Mouse (Mus musculus) activated CD4-positive, CD25-positive, alpha-beta regulatory T cell, adult 9 weeks (primary cell): Measurements from ENCODE around the gene Col27a1. TPM values are rescaled to one million over a fixed set of nuclear protein-coding genes. Genes with fewer than 3 reads are reported as not detected.

ENCODE experiments used
- polyA plus RNA-seq: library from polyadenylated mRNA; unstranded; fragments of 100-300 nt; shearing (Covaris generic); gene quantifications from one replicate; pipeline ENCODE4 v1.2.1, GENCODE M21; 2017

The Col27a1 gene
- polyA plus RNA-seq = 0.61 TPM

GRCm38 (mm10) chr4:63213907-63214621, at the start of gene Col27a1:
TSS of gene Col27a1 (plus strand) at chr4:63214004.

GRCm38 (mm10) chr4:63171969-63172685, 41.7 kb upstream of the Col27a1 start, which contains the start of gene Kif12:
TSS of gene Kif12 (minus strand) at chr4:63172131.

GRCm38 (mm10) chr4:63344295-63344694, 130.5 kb downstream of the Col27a1 start, which contains the start of gene Orm1:
TSS of gene Orm1 (plus strand) at chr4:63344560.

GRCm38 (mm10) chr4:63355877-63356665, 142.3 kb downstream of the Col27a1 start, which contains the start of gene Orm3:
TSS of gene Orm3 (plus strand) at chr4:63356162.

GRCm38 (mm10) chr4:63362150-63362549, 148.3 kb downstream of the Col27a1 start, which contains the start of gene Orm2:
TSS of gene Orm2 (plus strand) at chr4:63362449.

Other genes starting within 250 kb of the Col27a1 start
- 0.13 TPM for gene Zfp618, start 248.4 kb upstream of the Col27a1 start, polyA plus RNA-seq
- gene Ambp, start 59.2 kb upstream of the Col27a1 start, polyA plus RNA-seq = not detected
- gene Kif12, start 41.9 kb upstream of the Col27a1 start, polyA plus RNA-seq = not detected
- not detected for gene Orm1, start 130.6 kb downstream of the Col27a1 start, polyA plus RNA-seq
- gene Orm3, start 142.2 kb downstream of the Col27a1 start, polyA plus RNA-seq = 0.61 TPM
- 0.49 TPM for gene Orm2, start 148.4 kb downstream of the Col27a1 start, polyA plus RNA-seq
- gene Akna, start 189.3 kb downstream of the Col27a1 start, polyA plus RNA-seq = 483 TPM